Mouse (Mus musculus) forebrain, embryonic 16.5 days (tissue): ENCODE results near the gene E130218I03Rik. TPM values are rescaled to one million over a fixed set of nuclear protein-coding genes. Genes with fewer than 3 reads are reported as not detected.
"Not testable (repeated sequence)": the region's sequence is repeated elsewhere in the genome, so short reads cannot be mapped to it uniquely, and the experiment has no call there.

Source experiments
- ATAC-seq: fragments of 200-750 bp; cut with Nextera tagmentation; 2 replicates; pipeline ENCODE4 v1.8.0; 2017; ENCODE audit warnings: mild to moderate bottlenecking, moderate library complexity
- H3K27ac ChIP-seq: fragments of 300-500 bp; sonication (generic); 2 replicates; pipeline ENCODE4 v1.5.1; 2014; ENCODE audit warnings: low read length, control low read depth
- H3K27me3 ChIP-seq: fragments of 300-500 bp; sonication (generic); replicated peaks from 2 replicates; pipeline ENCODE4 v1.6.1; 2014; ENCODE audit warnings: low read length; ENCODE audit not compliant: control insufficient read depth, insufficient read depth
- H3K36me3 ChIP-seq: fragments of 300-500 bp; sonication (generic); 2 replicates; pipeline ENCODE4 v1.6.1; 2014; ENCODE audit not compliant: control insufficient read depth, insufficient read depth
- H3K4me1 ChIP-seq: fragments of 300-500 bp; sonication (generic); replicated peaks from 2 replicates; pipeline ENCODE4 v1.6.1; 2014; ENCODE audit warnings: low read length; ENCODE audit not compliant: control insufficient read depth, insufficient read depth
- H3K4me2 ChIP-seq: fragments of 300-500 bp; sonication (generic); 2 replicates; pipeline ENCODE4 v1.6.1; 2014; ENCODE audit warnings: mild to moderate bottlenecking, low read length, control low read depth
- H3K4me3 ChIP-seq: fragments of 300-500 bp; sonication (generic); replicated peaks from 2 replicates; pipeline ENCODE4 v1.5.1; 2014; ENCODE audit warnings: mild to moderate bottlenecking, low read length, control low read depth
- H3K9ac ChIP-seq: fragments of 300-500 bp; sonication (generic); replicated peaks from 2 replicates; pipeline ENCODE4 v1.6.1; 2014; ENCODE audit warnings: low read depth, low read length, control low read depth
- H3K9me3 ChIP-seq: fragments of 300-500 bp; sonication (generic); 2 replicates; pipeline ENCODE4 v1.6.1; 2016; ENCODE audit warnings: low read length; ENCODE audit not compliant: control insufficient read depth
- WGBS: fragments of 180-500 bp; shearing (Covaris S2); extraction: QIAGEN DNeasy Blood & Tissue Kit; methylation state at CpG from one replicate; pipeline ENCODE4 v1.1.7; 2014; 5-methylcytosine and 5-hydroxymethylcytosine counted together
- polyA plus RNA-seq: library from polyadenylated mRNA; unstranded; fragments of >200 nt; fragmentation: Nextera tagmentation; extraction: Ambion mirVana; gene quantifications from 2 replicates; pipeline ENCODE4 v1.2.1, GENCODE M21; 2015

Gene E130218I03Rik
- polyA plus RNA-seq, 1 experiment from 2014 or later = 0.61 TPM

- Histone ChIP-seq H3K4me2 (no peak overlapping the region), H3K4me1 (peaks cover 9% of the 10 kb centered on the region), H3K27ac (no peak overlapping the region), H3K27me3 (peaks cover 28% of the 10 kb centered on the region), H3K9ac (no peak overlapping the region), H3K9me3 (no peaks in the 10 kb centered on the region), H3K36me3 (no peaks in the 10 kb centered on the region), H3K4me3 (no peak overlapping the region)
- ATAC-seq = no peak
- 15% methylated on average over 11 of the region's 11 CpGs for WGBS
Measured at GRCm38 (mm10) chr4:134257198-134258009, 13.9 kb downstream of the E130218I03Rik start.

- ATAC-seq = no peak
- Histone ChIP-seq H3K4me2 (no peak overlapping the region), H3K9me3 (no peaks in the 10 kb centered on the region), H3K36me3 (no peaks in the 10 kb centered on the region), H3K27ac (no peak overlapping the region), H3K27me3 (peaks cover 20% of the 10 kb centered on the region), H3K4me1 (peaks cover 6% of the 10 kb centered on the region), H3K9ac (no peak overlapping the region), H3K4me3 (no peak overlapping the region)
- 60% methylated on average over 11 of the region's 11 CpGs for WGBS
Measured at GRCm38 (mm10) chr4:134258354-134258753, 14.9 kb downstream of the E130218I03Rik start.

DNA sequence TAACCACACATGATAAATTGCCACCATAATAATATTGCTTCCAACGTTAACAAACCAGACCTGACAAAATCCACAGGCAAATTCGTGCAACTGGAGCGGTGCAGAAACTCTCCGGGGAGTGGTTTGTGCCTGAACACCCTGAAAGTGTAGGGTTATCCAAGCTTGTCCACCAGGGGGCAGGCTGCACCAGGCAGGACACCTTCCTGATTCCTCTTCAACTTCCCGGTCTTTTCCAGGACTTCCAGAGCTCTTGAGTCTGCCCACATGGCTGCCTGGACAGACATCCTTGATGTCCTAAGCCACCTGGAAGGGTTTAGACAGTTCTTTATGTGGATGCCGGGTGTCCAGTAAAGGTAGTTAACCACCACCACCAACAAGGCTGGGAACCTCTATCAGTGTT is 19.7 kb downstream of the E130218I03Rik start:
- Histone ChIP-seq H3K4me3 (no peak overlapping the region), H3K27me3 (no peaks in the 10 kb centered on the region), H3K4me1 (no peaks in the 10 kb centered on the region), H3K36me3 (no peaks in the 10 kb centered on the region), H3K9me3 (no peaks in the 10 kb centered on the region), H3K27ac (no peak overlapping the region), H3K4me2 (no peak overlapping the region), H3K9ac (no peak overlapping the region)
- WGBS = 41% methylated on average over 6 of the region's 6 CpGs
- no peak for ATAC-seq

DNA sequence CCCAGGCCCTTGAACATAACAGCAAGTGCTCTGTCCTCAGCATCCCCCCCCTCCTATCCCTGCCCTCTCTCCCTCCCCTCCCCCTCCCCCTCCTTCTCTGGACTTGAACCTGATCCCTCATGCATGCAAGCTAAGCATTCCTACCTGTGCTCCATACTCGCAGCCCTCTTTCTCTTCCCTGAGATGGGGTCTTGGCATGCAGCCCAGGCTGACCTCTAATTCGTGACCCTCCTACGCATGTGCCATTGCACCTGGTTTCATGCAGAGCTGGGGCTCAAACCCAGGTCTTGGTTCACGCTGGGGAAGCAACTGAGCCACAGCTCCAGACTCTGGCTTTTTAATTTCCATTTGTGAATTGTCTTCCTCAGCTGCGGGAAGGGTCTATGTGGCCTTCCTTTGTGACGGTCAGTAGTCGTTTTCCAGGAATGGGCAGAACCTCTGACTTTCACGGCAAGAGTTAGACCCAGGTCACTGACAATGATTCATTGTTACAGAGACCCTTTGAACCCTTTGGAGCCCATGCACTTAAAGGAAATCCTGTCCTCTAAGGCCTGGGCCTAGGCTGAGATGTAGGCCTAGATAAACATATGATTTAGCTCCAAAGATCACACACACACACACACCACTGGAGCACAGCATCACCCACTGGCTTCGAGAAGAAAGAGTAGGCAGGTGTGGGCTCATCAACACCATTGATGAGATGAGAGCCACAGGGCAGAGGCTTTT is 22.6 kb downstream of the E130218I03Rik start:
- Histone ChIP-seq H3K27me3 (no peaks in the 10 kb centered on the region), H3K4me3 (no peak overlapping the region), H3K9me3 (no peaks in the 10 kb centered on the region), H3K4me2 (no peak overlapping the region), H3K36me3 (no peaks in the 10 kb centered on the region), H3K27ac (no peak overlapping the region), H3K9ac (no peak overlapping the region), H3K4me1 (no peaks in the 10 kb centered on the region)
- 70% methylated on average over 9 of the region's 9 CpGs for WGBS
- ATAC-seq = no peak

DNA sequence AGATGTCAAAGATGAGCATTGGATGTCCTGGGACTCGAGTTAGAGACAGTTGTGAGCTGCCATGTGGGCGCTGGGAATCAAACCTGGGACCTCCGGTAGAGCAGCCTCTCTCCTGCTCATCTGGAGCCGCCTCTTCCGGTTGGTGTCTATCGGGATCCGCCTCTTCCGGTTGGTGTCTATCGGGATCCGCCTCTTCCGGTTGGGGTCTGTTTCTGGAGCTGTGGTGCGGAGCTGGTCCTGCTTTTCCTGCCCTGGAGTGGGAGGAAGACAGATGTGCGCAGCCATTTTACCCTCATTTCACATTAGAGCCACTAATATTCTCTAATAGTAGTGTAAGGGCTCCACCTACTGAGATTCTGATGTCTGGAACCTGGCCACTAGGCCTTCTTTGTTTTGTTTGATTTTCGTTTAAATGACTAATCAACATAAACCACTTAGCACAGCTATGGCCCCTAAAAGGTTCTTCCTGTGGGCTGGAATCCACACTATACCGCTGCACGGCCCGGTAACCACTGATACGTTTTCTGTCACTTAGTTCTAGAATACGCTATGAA is 24.7 kb downstream of the E130218I03Rik start:
- H3K9me3 ChIP-seq = no peaks in the 10 kb centered on the region
- WGBS = 84% methylated on average over 19 of the region's 19 CpGs
- H3K9ac ChIP-seq = no peak overlapping the region
- H3K4me3 ChIP-seq = no peak overlapping the region
- H3K27me3 ChIP-seq = no peaks in the 10 kb centered on the region
- ATAC-seq = no peak
- H3K27ac ChIP-seq = no peak overlapping the region
- H3K4me1 ChIP-seq = no peaks in the 10 kb centered on the region
- H3K36me3 ChIP-seq = no peaks in the 10 kb centered on the region
- H3K4me2 ChIP-seq = no peak overlapping the region

- H3K27me3 ChIP-seq, H3K4me2 ChIP-seq, H3K9ac ChIP-seq, H3K4me3 ChIP-seq, ATAC-seq, H3K4me1 ChIP-seq, H3K9me3 ChIP-seq, H3K36me3 ChIP-seq, H3K27ac ChIP-seq: not testable (repeated sequence)
Measured at GRCm38 (mm10) chr4:134269622-134270021, 26.2 kb downstream of the E130218I03Rik start.

DNA sequence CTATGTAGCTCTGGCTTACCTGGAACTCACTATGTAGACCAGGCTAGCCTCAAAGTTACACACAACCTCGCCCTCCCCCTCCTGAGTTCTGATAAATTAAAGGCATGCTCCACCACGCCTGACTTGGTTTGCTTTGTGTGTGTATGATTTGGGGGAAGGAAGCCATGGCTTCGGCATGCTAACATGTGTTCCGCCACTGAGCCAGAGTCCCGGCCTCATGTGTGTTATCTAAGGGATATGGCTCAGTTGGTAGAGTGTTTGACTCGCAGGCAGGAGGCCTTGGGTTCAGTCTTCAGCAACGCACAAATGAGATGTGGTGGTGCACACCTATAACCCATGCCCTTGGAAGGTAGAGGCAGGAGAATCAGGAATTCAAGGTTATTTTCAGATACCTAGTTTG is 28.5 kb downstream of the E130218I03Rik start:
- Histone ChIP-seq H3K4me3 (no peak overlapping the region), H3K9ac (no peak overlapping the region), H3K27me3 (no peaks in the 10 kb centered on the region), H3K27ac (no peak overlapping the region), H3K4me1 (no peaks in the 10 kb centered on the region), H3K9me3 (no peaks in the 10 kb centered on the region), H3K4me2 (no peak overlapping the region), H3K36me3 (peaks cover 8% of the 10 kb centered on the region)
- ATAC-seq = no peak
- WGBS = 83% methylated on average over 7 of the region's 7 CpGs

DNA sequence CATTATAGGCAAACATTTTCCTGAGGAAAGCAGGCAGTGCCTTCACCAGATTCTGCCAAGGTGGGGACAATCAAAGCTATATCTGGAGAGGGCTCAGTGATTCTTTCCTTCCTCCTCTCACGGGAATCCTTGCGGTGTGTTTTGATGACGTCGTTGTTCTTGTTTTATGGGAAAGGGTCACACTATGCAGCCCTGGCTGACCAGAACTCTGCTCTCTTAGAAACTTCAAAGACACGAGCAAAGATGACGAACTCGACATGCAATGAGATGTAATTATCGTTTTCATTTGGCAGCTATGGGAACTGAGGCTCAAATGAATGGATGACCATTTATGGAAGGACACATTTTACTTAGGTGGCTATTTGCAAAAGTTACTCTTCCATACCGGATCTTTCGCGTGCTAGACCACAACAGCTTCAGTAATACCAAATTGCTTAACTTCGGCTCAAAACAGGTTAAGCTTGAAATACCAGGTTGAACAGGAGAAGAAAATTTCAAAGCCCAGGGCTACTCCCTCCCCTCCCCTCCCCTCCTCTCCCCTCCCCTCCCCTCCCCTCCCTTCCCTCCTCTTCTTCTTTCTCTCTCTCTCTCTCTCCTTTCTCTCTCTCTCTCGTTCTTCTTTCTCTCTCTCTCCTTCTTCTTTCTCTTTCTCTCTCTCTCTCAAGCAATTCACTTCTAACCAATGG is 29.4 kb downstream of the E130218I03Rik start:
- H3K9ac ChIP-seq = no peak overlapping the region
- no peaks in the 10 kb centered on the region for H3K27me3 ChIP-seq
- 34% methylated on average over 12 of the region's 13 CpGs for WGBS
- ATAC-seq = no peak
- H3K9me3 ChIP-seq = no peaks in the 10 kb centered on the region
- no peak overlapping the region for H3K4me3 ChIP-seq
- H3K27ac ChIP-seq = no peak overlapping the region
- H3K36me3 ChIP-seq = peaks cover 16% of the 10 kb centered on the region
- no peaks in the 10 kb centered on the region for H3K4me1 ChIP-seq
- no peak overlapping the region for H3K4me2 ChIP-seq
